Mouse (Mus musculus): ENCODE results near the gene Gm6034. TPM values are rescaled to one million over a fixed set of nuclear protein-coding genes. Genes with fewer than 3 reads are reported as not detected.

Gene Gm6034
- polyA plus RNA-seq, 1 experiment from 2014 or later: not detected

- Histone ChIP-seq H3K4me3 (ENCODE audit: low read depth, low read length) (no peak overlapping the region), H3K4me1 (ENCODE audit: control insufficient read depth, insufficient read depth, low read length) (no peaks in the 10 kb centered on the region), H3K36me3 (ENCODE audit: control insufficient read depth, insufficient read depth, low read length) (no peaks in the 10 kb centered on the region), H3K27ac (ENCODE audit: low read length) (no peak overlapping the region), H3K4me2 (replicated peaks; ENCODE audit: low read depth, low read length) (no peak overlapping the region), H3K27me3 (ENCODE audit: control insufficient read depth, insufficient read depth, low read length) (no peaks in the 10 kb centered on the region), H3K9ac (replicated peaks; ENCODE audit: low read depth, low read length) (no peak overlapping the region), H3K9me3 (ENCODE audit: control insufficient read depth, low read depth, low read length) (no peaks in the 10 kb centered on the region)
- WGBS: 66% methylated on average over 2 of the region's 2 CpGs
- no peak for ATAC-seq (ENCODE audit: insufficient number of reproducible peaks, insufficient read depth, low FRiP score, low read depth)
These were observed 23.8 kb upstream of the Gm6034 start for GRCm38 (mm10) chr17:36018979-36019378.

- Histone ChIP-seq H3K4me2 (replicated peaks; ENCODE audit: low read depth, low read length) (no peak overlapping the region), H3K27me3 (ENCODE audit: control insufficient read depth, insufficient read depth, low read length) (no peaks in the 10 kb centered on the region), H3K4me3 (ENCODE audit: low read depth, low read length) (no peak overlapping the region), H3K9me3 (ENCODE audit: control insufficient read depth, low read depth, low read length) (no peaks in the 10 kb centered on the region), H3K36me3 (ENCODE audit: control insufficient read depth, insufficient read depth, low read length) (no peaks in the 10 kb centered on the region), H3K9ac (replicated peaks; ENCODE audit: low read depth, low read length) (no peak overlapping the region), H3K4me1 (ENCODE audit: control insufficient read depth, insufficient read depth, low read length) (peaks cover 4% of the 10 kb centered on the region; the same call in 1 of the 2 replicates), H3K27ac (ENCODE audit: low read length) (no peak overlapping the region)
- ATAC-seq (ENCODE audit: insufficient number of reproducible peaks, insufficient read depth, low FRiP score, low read depth): no peak
- WGBS: 63% methylated on average over 3 of the region's 3 CpGs
These were observed 23.2 kb upstream of the Gm6034 start for GRCm38 (mm10) chr17:36019519-36019918.

- Histone ChIP-seq H3K4me2 (replicated peaks; ENCODE audit: low read depth, low read length) (no peak within 1 kb of the TSS; the same call in 1 of the 2 replicates), H3K4me1 (ENCODE audit: control insufficient read depth, insufficient read depth, low read length) (peaks cover 6% of the 10 kb centered on the region; the same call in 1 of the 2 replicates), H3K36me3 (ENCODE audit: control insufficient read depth, insufficient read depth, low read length) (no peaks in the 10 kb centered on the region), H3K9ac (replicated peaks; ENCODE audit: low read depth, low read length) (no peak within 1 kb of the TSS), H3K4me3 (ENCODE audit: low read depth, low read length) (no peak within 1 kb of the TSS), H3K9me3 (ENCODE audit: control insufficient read depth, low read depth, low read length) (no peaks in the 10 kb centered on the region), H3K27me3 (ENCODE audit: control insufficient read depth, insufficient read depth, low read length) (no peaks in the 10 kb centered on the region), H3K27ac (ENCODE audit: low read length) (no peak within 1 kb of the TSS)
- ATAC-seq (ENCODE audit: insufficient number of reproducible peaks, insufficient read depth, low FRiP score, low read depth): peak; percentile 50; the same call in 1 of the 2 replicates
- WGBS: 33% methylated on average over 15 of the region's 15 CpGs
These were observed 22.3 kb upstream of the Gm6034 start, which contains the start of gene H2-T24 for GRCm38 (mm10) chr17:36020191-36021073. Gene H2-T24, minus strand, starts transcription at chr17:36020560.

DNA sequence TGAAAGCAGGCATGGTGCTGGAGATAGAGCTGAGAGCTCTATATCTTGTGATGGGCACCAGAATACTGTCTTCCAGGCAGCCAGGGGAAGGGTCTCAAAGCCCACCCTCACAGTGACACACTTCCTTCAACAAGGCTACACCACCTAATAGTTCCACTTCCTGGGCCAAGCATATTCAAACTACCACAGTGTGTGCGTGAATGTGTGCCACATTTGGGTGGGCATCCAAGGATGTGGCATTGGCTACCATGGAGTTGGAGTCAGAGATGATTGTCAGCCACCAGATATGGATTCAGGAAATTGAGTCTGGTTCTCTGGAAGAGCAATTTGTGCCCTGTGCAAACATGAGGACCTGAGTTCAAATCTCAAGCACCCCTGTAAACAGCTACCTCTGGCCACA is 21.5 kb upstream of the Gm6034 start:
- no peak overlapping the region for H3K27ac ChIP-seq (ENCODE audit: low read length)
- H3K4me1 ChIP-seq (ENCODE audit: control insufficient read depth, insufficient read depth, low read length): peaks cover 6% of the 10 kb centered on the region; the same call in 1 of the 2 replicates

DNA sequence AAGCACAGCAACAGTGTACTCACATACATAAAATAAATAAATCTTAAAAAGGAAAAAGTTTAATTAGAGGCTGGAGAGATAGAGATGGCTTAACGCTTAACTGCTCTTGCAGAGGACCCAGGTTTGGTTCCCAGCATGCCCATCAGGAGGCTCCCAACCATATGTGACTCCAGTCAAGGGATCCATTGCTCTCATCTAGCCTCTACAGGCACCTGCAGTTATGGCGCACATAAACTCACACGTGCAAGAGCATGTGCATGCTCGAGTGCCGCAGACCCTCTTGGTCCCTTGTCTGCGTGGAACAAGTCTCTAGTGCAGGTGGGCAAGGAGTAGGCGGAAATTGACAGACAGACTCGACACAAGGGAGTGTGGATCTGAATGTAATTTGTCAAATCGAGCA is 20.7 kb upstream of the Gm6034 start:
- H3K27me3 ChIP-seq (ENCODE audit: control insufficient read depth, insufficient read depth, low read length): no peaks in the 10 kb centered on the region
- H3K4me1 ChIP-seq (ENCODE audit: control insufficient read depth, insufficient read depth, low read length): peaks cover 6% of the 10 kb centered on the region; the same call in 1 of the 2 replicates
- H3K36me3 ChIP-seq (ENCODE audit: control insufficient read depth, insufficient read depth, low read length): no peaks in the 10 kb centered on the region
- no peak overlapping the region for H3K9ac ChIP-seq (replicated peaks; ENCODE audit: low read depth, low read length)
- H3K4me3 ChIP-seq (ENCODE audit: low read depth, low read length): no peak overlapping the region
- no peak for ATAC-seq (ENCODE audit: insufficient number of reproducible peaks, insufficient read depth, low FRiP score, low read depth)
- 94% methylated on average over 9 of the region's 9 CpGs for WGBS
- no peak overlapping the region for H3K4me2 ChIP-seq (replicated peaks; ENCODE audit: low read depth, low read length)
- no peak overlapping the region for H3K27ac ChIP-seq (ENCODE audit: low read length)
- no peaks in the 10 kb centered on the region for H3K9me3 ChIP-seq (ENCODE audit: control insufficient read depth, low read depth, low read length)

More for the DNA sequence above, 21.5 kb upstream of the Gm6034 start:
- 88% methylated on average over 1 of the region's 1 CpGs for WGBS
- Histone ChIP-seq H3K36me3 (ENCODE audit: control insufficient read depth, insufficient read depth, low read length) (no peaks in the 10 kb centered on the region), H3K9me3 (ENCODE audit: control insufficient read depth, low read depth, low read length) (no peaks in the 10 kb centered on the region), H3K4me3 (ENCODE audit: low read depth, low read length) (no peak overlapping the region), H3K27me3 (ENCODE audit: control insufficient read depth, insufficient read depth, low read length) (no peaks in the 10 kb centered on the region), H3K9ac (replicated peaks; ENCODE audit: low read depth, low read length) (no peak overlapping the region), H3K4me2 (replicated peaks; ENCODE audit: low read depth, low read length) (no peak overlapping the region; the same call in 1 of the 2 replicates)
- ATAC-seq (ENCODE audit: insufficient number of reproducible peaks, insufficient read depth, low FRiP score, low read depth): no peak

- H3K27me3 ChIP-seq (ENCODE audit: control insufficient read depth, insufficient read depth, low read length): no peaks in the 10 kb centered on the region
- no peaks in the 10 kb centered on the region for H3K36me3 ChIP-seq (ENCODE audit: control insufficient read depth, insufficient read depth, low read length)
- no peak overlapping the region for H3K27ac ChIP-seq (ENCODE audit: low read length)
- no peaks in the 10 kb centered on the region for H3K9me3 ChIP-seq (ENCODE audit: control insufficient read depth, low read depth, low read length)
- ATAC-seq (ENCODE audit: insufficient number of reproducible peaks, insufficient read depth, low FRiP score, low read depth): no peak
- peaks cover 6% of the 10 kb centered on the region; the same call in 1 of the 2 replicates for H3K4me1 ChIP-seq (ENCODE audit: control insufficient read depth, insufficient read depth, low read length)
- no peak overlapping the region for H3K4me3 ChIP-seq (ENCODE audit: low read depth, low read length)
- 90% methylated on average over 6 of the region's 6 CpGs for WGBS
- no peak overlapping the region for H3K9ac ChIP-seq (replicated peaks; ENCODE audit: low read depth, low read length)
- no peak overlapping the region for H3K4me2 ChIP-seq (replicated peaks; ENCODE audit: low read depth, low read length)
These were observed 19.8 kb upstream of the Gm6034 start for GRCm38 (mm10) chr17:36022922-36023321.

DNA sequence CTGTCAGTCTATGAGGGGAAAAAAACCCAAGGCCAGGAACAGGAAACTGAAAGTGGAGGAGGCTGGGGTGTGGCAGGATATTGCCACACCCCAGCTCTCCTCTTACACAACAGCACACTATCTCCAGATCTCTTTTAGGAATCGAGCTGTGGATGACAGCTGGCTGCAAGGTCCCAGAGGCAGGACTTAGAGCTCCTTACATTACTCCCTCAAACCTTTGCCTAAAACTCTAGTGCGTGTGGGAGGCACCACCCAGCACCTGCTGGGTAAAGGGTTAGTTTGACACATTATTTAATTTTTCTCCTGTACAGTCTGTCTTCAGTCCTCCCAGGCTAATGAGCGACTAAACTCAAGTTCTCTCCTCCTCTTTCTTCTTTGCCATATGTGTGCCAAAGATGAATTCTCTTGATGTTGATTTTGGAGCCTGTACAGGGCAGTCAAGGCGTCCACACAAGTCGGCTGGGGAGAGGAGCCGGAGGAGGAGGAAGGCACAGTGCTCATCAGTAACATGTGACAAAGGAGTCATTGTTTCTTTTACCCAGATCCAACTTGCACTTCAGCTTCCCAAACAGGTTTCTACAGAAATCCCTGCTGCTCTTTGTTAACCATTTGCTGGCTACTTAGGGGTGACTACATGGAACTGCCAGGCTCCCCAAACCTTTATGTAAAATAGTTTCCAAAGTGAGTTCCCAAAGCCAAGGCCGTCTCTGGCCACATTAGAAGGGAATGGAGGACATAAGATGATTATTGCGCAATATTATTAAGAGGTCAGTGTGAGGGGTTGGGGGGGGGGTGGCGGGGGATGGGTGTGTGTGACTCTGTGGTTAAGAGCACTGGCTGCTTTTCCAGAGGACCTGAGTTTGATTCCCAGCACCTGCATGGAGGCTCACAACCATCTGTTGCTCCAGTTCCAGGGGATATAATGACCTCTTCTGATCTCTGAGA is 18.8 kb upstream of the Gm6034 start:
- H3K9ac ChIP-seq (replicated peaks; ENCODE audit: low read depth, low read length): no peak overlapping the region
- H3K9me3 ChIP-seq (ENCODE audit: control insufficient read depth, low read depth, low read length): no peaks in the 10 kb centered on the region
- no peak overlapping the region for H3K4me3 ChIP-seq (ENCODE audit: low read depth, low read length)
- peak overlapping the region; percentile 7; the same call in 1 of the 2 replicates for H3K27ac ChIP-seq (ENCODE audit: low read length)
- H3K4me1 ChIP-seq (ENCODE audit: control insufficient read depth, insufficient read depth, low read length): peaks cover 6% of the 10 kb centered on the region; the same call in 1 of the 2 replicates
- 51% methylated on average over 9 of the region's 9 CpGs for WGBS
- H3K27me3 ChIP-seq (ENCODE audit: control insufficient read depth, insufficient read depth, low read length): no peaks in the 10 kb centered on the region
- no peak overlapping the region for H3K4me2 ChIP-seq (replicated peaks; ENCODE audit: low read depth, low read length)
- no peaks in the 10 kb centered on the region for H3K36me3 ChIP-seq (ENCODE audit: control insufficient read depth, insufficient read depth, low read length)
- no peak for ATAC-seq (ENCODE audit: insufficient number of reproducible peaks, insufficient read depth, low FRiP score, low read depth)

DNA sequence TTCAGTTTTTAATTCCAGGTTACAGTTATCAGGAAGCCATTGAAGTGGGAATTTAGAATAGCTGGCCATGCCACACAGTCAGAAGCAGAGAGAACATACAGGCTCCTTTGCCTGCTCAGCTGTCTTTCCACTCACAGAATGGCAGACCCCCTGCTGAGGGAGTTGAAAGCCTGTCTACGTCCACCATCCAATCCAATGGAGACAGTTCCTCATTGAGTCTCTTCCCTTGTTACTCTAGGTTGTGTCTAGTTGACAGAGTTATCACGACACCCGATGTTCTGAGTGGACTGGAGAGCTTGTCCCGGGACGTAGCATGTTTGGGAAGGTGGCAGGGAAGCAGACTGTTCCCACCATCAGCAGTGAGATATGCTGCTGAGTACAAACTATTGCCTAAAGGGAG is 17.6 kb upstream of the Gm6034 start:
- no peak for ATAC-seq (ENCODE audit: insufficient number of reproducible peaks, insufficient read depth, low FRiP score, low read depth)
- H3K4me1 ChIP-seq (ENCODE audit: control insufficient read depth, insufficient read depth, low read length): peaks cover 6% of the 10 kb centered on the region; the same call in 1 of the 2 replicates
- no peaks in the 10 kb centered on the region for H3K27me3 ChIP-seq (ENCODE audit: control insufficient read depth, insufficient read depth, low read length)
- H3K36me3 ChIP-seq (ENCODE audit: control insufficient read depth, insufficient read depth, low read length): no peaks in the 10 kb centered on the region
- 62% methylated on average over 5 of the region's 5 CpGs for WGBS
- no peak overlapping the region for H3K4me3 ChIP-seq (ENCODE audit: low read depth, low read length)
- H3K27ac ChIP-seq (ENCODE audit: low read length): no peak overlapping the region
- no peaks in the 10 kb centered on the region for H3K9me3 ChIP-seq (ENCODE audit: control insufficient read depth, low read depth, low read length)
- H3K4me2 ChIP-seq (replicated peaks; ENCODE audit: low read depth, low read length): no peak overlapping the region
- no peak overlapping the region for H3K9ac ChIP-seq (replicated peaks; ENCODE audit: low read depth, low read length)

All from stomach, embryonic 14.5 days (tissue).